Mouse (Mus musculus): ENCODE data around the gene Trpv1. TPM values are rescaled to one million over a fixed set of nuclear protein-coding genes. Genes with fewer than 3 reads are reported as not detected.

Gene Trpv1
- total and polyA plus RNA-seq, 3 experiments = not detected

GRCm38 (mm10) chr11:73283369-73283768 lies 49.3 kb downstream of the Trpv1 start:
- H3K36me3 ChIP-seq (ENCODE audit: control insufficient read depth in 1 of 2, insufficient read depth in 2 of 2, low read length in 2 of 2) = no peaks in the 10 kb centered on the region
- no peak overlapping the region for H3K9ac ChIP-seq (ENCODE audit: control insufficient read depth, low read depth, low read length, poor library complexity, severe bottlenecking)
- no peaks in the 10 kb centered on the region for H3K9me3 ChIP-seq (replicated peaks; ENCODE audit: insufficient read depth, low read length)
- DNase-seq (ENCODE audit: low read depth, low spot score) = no peak
- no peaks in the 10 kb centered on the region for H3K79me2 ChIP-seq (ENCODE audit: control insufficient read depth, insufficient read depth, low read length, poor library complexity)
- no peak overlapping the region for H3K4me3 ChIP-seq (ENCODE audit: control insufficient read depth in 1 of 2, insufficient read depth in 1 of 2, low read depth in 2 of 2, low read length in 2 of 2)
- H3K27me3 ChIP-seq (ENCODE audit: control insufficient read depth in 1 of 2, insufficient read depth in 2 of 2, low read length in 2 of 2) = no peaks in the 10 kb centered on the region
- no peaks in the 10 kb centered on the region for H3K4me1 ChIP-seq (ENCODE audit: control insufficient read depth in 1 of 2, insufficient read depth in 2 of 2, low read length in 2 of 2)
- no peak for TF ChIP-seq SIN3A (IDR thresholded peaks at IDR 0.05; ENCODE audit: low read length)
- H3K27ac ChIP-seq (ENCODE audit: control insufficient read depth, low read depth, low read length) = no peak overlapping the region

GRCm38 (mm10) chr11:73283926-73284325 lies 49.8 kb downstream of the Trpv1 start:
- TF ChIP-seq MYB (IDR thresholded peaks at IDR 0.05; ENCODE audit: low read depth, low read length) = no peak
- no peak for TF ChIP-seq TCF12 (IDR thresholded peaks at IDR 0.05; ENCODE audit: low read depth, low read length)
- no peak for TF ChIP-seq SMC3 (IDR thresholded peaks at IDR 0.05; ENCODE audit: low read depth, low read length)
- TF ChIP-seq CTCF (IDR thresholded peaks at IDR 0.05 in 2 of 3, conservative IDR thresholded peaks at IDR 0.05 in 1 of 3; ENCODE audit: control insufficient read depth in 1 of 3, insufficient read depth in 1 of 3, low read depth in 2 of 3, low read length in 3 of 3, poor library complexity in 1 of 3, severe bottlenecking in 1 of 3) = no peak
- no peak for TF ChIP-seq GABPA (IDR thresholded peaks at IDR 0.05; ENCODE audit: low read depth, low read length)
- no peak for TF ChIP-seq KAT2A (conservative IDR thresholded peaks at IDR 0.05; ENCODE audit: low read depth, low read length)
- TF ChIP-seq UBTF (IDR thresholded peaks at IDR 0.05; ENCODE audit: borderline replicate concordance, insufficient read depth, low read depth, low read length) = no peak
- Histone ChIP-seq H3K9ac (ENCODE audit: control insufficient read depth, low read depth, low read length, poor library complexity, severe bottlenecking) (no peak overlapping the region), H3K36me3 (ENCODE audit: control insufficient read depth in 1 of 2, insufficient read depth in 2 of 2, low read length in 2 of 2) (no peaks in the 10 kb centered on the region), H3K4me3 (ENCODE audit: control insufficient read depth in 1 of 2, insufficient read depth in 1 of 2, low read depth in 2 of 2, low read length in 2 of 2) (no peak overlapping the region), H3K9me3 (replicated peaks; ENCODE audit: insufficient read depth, low read length) (no peaks in the 10 kb centered on the region), H3K27ac (ENCODE audit: control insufficient read depth, low read depth, low read length) (no peak overlapping the region), H3K27me3 (ENCODE audit: control insufficient read depth in 1 of 2, insufficient read depth in 2 of 2, low read length in 2 of 2) (no peaks in the 10 kb centered on the region), H3K4me1 (ENCODE audit: control insufficient read depth in 1 of 2, insufficient read depth in 2 of 2, low read length in 2 of 2) (no peaks in the 10 kb centered on the region), H3K79me2 (ENCODE audit: control insufficient read depth, insufficient read depth, low read length, poor library complexity) (no peaks in the 10 kb centered on the region)
- DNase-seq (ENCODE audit: low read depth, low spot score) = no peak

- no peaks in the 10 kb centered on the region for H3K9me3 ChIP-seq (replicated peaks; ENCODE audit: insufficient read depth, low read length)
- no peaks in the 10 kb centered on the region for H3K79me2 ChIP-seq (ENCODE audit: control insufficient read depth, insufficient read depth, low read length, poor library complexity)
- H3K9ac ChIP-seq (ENCODE audit: control insufficient read depth, low read depth, low read length, poor library complexity, severe bottlenecking) = no peak overlapping the region
- no peaks in the 10 kb centered on the region for H3K36me3 ChIP-seq (ENCODE audit: control insufficient read depth in 1 of 2, insufficient read depth in 2 of 2, low read length in 2 of 2)
- no peak for TF ChIP-seq TCF12 (IDR thresholded peaks at IDR 0.05; ENCODE audit: low read depth, low read length)
- TF ChIP-seq USF1 (IDR thresholded peaks at IDR 0.05; ENCODE audit: low read depth, low read length) = no peak
- TF ChIP-seq ZNF384 (IDR thresholded peaks at IDR 0.05; ENCODE audit: low read depth, low read length) = no peak
- no peak overlapping the region for H3K27ac ChIP-seq (ENCODE audit: control insufficient read depth, low read depth, low read length)
- DNase-seq (ENCODE audit: low read depth, low spot score) = no peak
- H3K4me3 ChIP-seq (ENCODE audit: control insufficient read depth in 1 of 2, insufficient read depth in 1 of 2, low read depth in 2 of 2, low read length in 2 of 2) = no peak overlapping the region
- no peaks in the 10 kb centered on the region for H3K27me3 ChIP-seq (ENCODE audit: control insufficient read depth in 1 of 2, insufficient read depth in 2 of 2, low read length in 2 of 2)
- H3K4me1 ChIP-seq (ENCODE audit: control insufficient read depth in 1 of 2, insufficient read depth in 2 of 2, low read length in 2 of 2) = no peaks in the 10 kb centered on the region
These were observed 50.3 kb downstream of the Trpv1 start for GRCm38 (mm10) chr11:73284351-73284750.

Measured in MEL (cell line).